Mouse (Mus musculus): ENCODE measurements around the gene Antxr1.

DNA sequence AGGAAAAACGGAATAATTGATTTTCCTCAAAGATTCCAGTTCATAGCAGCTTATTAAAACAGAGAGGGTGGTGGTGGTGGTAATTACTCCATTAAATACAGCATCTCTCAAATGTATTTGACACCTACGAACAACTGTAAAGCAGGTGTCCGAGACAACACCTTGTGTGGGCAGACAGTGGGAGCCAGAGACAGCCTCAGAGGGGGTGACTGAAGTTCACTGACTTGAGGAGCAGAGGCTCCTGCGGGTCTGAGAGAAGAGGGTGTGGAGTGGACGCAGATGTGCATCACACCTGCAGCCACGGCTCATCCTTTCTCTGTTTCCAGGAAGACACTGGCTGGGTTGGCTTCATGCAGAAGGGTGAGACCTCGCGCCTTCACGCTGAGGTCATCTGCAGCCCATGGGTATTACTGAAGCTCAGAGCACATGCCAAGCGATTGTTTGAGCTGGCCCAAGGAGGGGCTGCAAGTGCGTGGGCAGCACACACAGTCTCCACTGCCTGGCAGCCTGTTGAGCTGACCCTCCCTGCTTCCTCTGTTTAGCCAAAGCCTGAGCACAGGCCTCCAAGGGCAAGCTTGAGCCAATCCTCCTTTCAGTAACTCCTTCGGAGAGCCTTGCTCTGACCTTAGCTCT lies 168.8 kb downstream of the Antxr1 start:
- TF ChIP-seq POLR2A (IDR thresholded peaks at IDR 0.05; ENCODE audit: borderline replicate concordance, insufficient read depth, low read length) (no peak), CTCF (IDR thresholded peaks at IDR 0.05; ENCODE audit: borderline replicate concordance, insufficient read depth, low read depth, low read length) (no peak)

Measured in cerebellum, adult 2 months (tissue).